In genomic region chr5:24724270-24724634, GRCm38 (mm10) we compare ENCODE assay signal across 15 mouse cellular contexts. TPM values are rescaled to one million over a fixed set of nuclear protein-coding genes. Genes with fewer than 3 reads are reported as not detected.
DNase-seq lines count a peak whose midpoint lies in the region; ATAC-seq and TF ChIP-seq lines count a peak whose summit lies in the region.
"Had no signal": no experiment of that assay in that cellular context is flagged by ENCODE, and none has a peak within 500 bp of the region (broad histone marks: within the 10 kb centered on the region; RNA-seq: fewer than 3 reads in every experiment).

No protein-coding gene starts in this region.

- H3K4me3 ChIP-seq in heart, embryonic 12.5 days, result no peak overlapping the region
- no peak overlapping the region for H3K4me3 ChIP-seq in lung, embryonic 15.5 days
- H3K4me3 ChIP-seq in lung, adult 2 months (replicated peaks; ENCODE audit: extremely low read depth, low read depth, low read length), result no peak overlapping the region
- H3K4me3 ChIP-seq in hindbrain, embryonic 13.5 days, result no peak overlapping the region
- H3K4me3 ChIP-seq in liver, postnatal 0 days (ENCODE audit: low read depth, low read length), result no peak overlapping the region
- H3K4me3 ChIP-seq: neural tube, embryonic 12.5 days had no signal

- no peak for TF ChIP-seq POLR2A in lung, adult 2 months (IDR thresholded peaks at IDR 0.05; ENCODE audit: borderline replicate concordance, extremely low read depth, low read depth, low read length)

- no peaks in the 10 kb centered on the region for H3K36me3 ChIP-seq in heart, embryonic 12.5 days
- peaks cover 10% of the 10 kb centered on the region; the same call in 1 of the 2 replicates for H3K36me3 ChIP-seq in lung, embryonic 15.5 days
- H3K36me3 ChIP-seq in hindbrain, embryonic 13.5 days, result no peaks in the 10 kb centered on the region
- no peaks in the 10 kb centered on the region for H3K36me3 ChIP-seq in liver, postnatal 0 days (replicated peaks; ENCODE audit: insufficient read depth, low read length)
- H3K36me3 ChIP-seq: neural tube, embryonic 12.5 days had no signal

- no peak overlapping the region for H3K4me2 ChIP-seq in heart, embryonic 12.5 days
- peak overlapping the region; percentile 25; the same call in 1 of the 2 replicates for H3K4me2 ChIP-seq in lung, embryonic 15.5 days
- H3K4me2 ChIP-seq in hindbrain, embryonic 13.5 days, result no peak overlapping the region
- no peak overlapping the region for H3K4me2 ChIP-seq in liver, postnatal 0 days (ENCODE audit: low read depth, low read length)
- H3K4me2 ChIP-seq: neural tube, embryonic 12.5 days had no signal

- H3K9ac ChIP-seq in heart, embryonic 12.5 days, result peak overlapping the region; percentile 31; the same call in 1 of the 2 replicates
- no peak overlapping the region for H3K9ac ChIP-seq in lung, embryonic 15.5 days
- peak overlapping the region; percentile 29; the same call in 1 of the 2 replicates for H3K9ac ChIP-seq in hindbrain, embryonic 13.5 days
- H3K9ac ChIP-seq in liver, postnatal 0 days (replicated peaks), result no peak overlapping the region
- H3K9ac ChIP-seq: neural tube, embryonic 12.5 days had no signal

- peaks cover under 1% of the 10 kb centered on the region for H3K27me3 ChIP-seq in heart, embryonic 12.5 days (replicated peaks)
- H3K27me3 ChIP-seq in lung, embryonic 15.5 days, result no peaks in the 10 kb centered on the region
- H3K27me3 ChIP-seq in hindbrain, embryonic 13.5 days, result peaks cover 15% of the 10 kb centered on the region
- H3K27me3 ChIP-seq in liver, postnatal 0 days (ENCODE audit: insufficient read depth, low read length), result peaks cover under 1% of the 10 kb centered on the region; the same call in 1 of the 2 replicates

- DNase-seq in heart, postnatal 4 days, result no peak
- DNase-seq in lung, adult 2 months, result no peak
- no peak for DNase-seq in liver, postnatal 0 days
- no peak for DNase-seq in gastrocnemius, postnatal 25 days
- DNase-seq in right cerebral cortex, adult 18-20 months, result no peak
- DNase-seq: cerebellum, adult 9-11 months; layer of hippocampus, adult 9-11 months; right cerebral cortex, postnatal 25 days; thymus, adult 2 months had no signal

- no peaks in the 10 kb centered on the region for H3K9me3 ChIP-seq in heart, embryonic 12.5 days (replicated peaks)
- no peaks in the 10 kb centered on the region for H3K9me3 ChIP-seq in lung, embryonic 15.5 days
- H3K9me3 ChIP-seq in hindbrain, embryonic 13.5 days, result no peaks in the 10 kb centered on the region
- no peaks in the 10 kb centered on the region for H3K9me3 ChIP-seq in liver, postnatal 0 days (ENCODE audit: low read length)
- H3K9me3 ChIP-seq: neural tube, embryonic 12.5 days had no signal

- H3K4me1 ChIP-seq in heart, embryonic 12.5 days (replicated peaks), result peaks cover 30% of the 10 kb centered on the region
- peaks cover 52% of the 10 kb centered on the region for H3K4me1 ChIP-seq in lung, embryonic 15.5 days
- H3K4me1 ChIP-seq in lung, adult 2 months (ENCODE audit: control insufficient read depth, insufficient read depth, low read length), result 0 out of 2 replicates have a peak, but pooled peaks cover 3% of the 10 kb centered on the region
- H3K4me1 ChIP-seq in hindbrain, embryonic 13.5 days (replicated peaks), result peaks cover 14% of the 10 kb centered on the region
- no peaks in the 10 kb centered on the region for H3K4me1 ChIP-seq in liver, postnatal 0 days (ENCODE audit: insufficient read depth)

- 76% methylated on average over 5 of the region's 5 CpGs for WGBS in heart, embryonic 12.5 days
- WGBS in lung, embryonic 15.5 days, result 51% methylated on average over 5 of the region's 5 CpGs
- WGBS in lung, adult 2 months, result 42% methylated on average over 5 of the region's 5 CpGs
- WGBS in hindbrain, embryonic 13.5 days, result 84% methylated on average over 5 of the region's 5 CpGs
- 74% methylated on average over 5 of the region's 5 CpGs for WGBS in liver, postnatal 0 days (ENCODE audit: insufficient replicate concordance)

- no peak for ATAC-seq in heart, embryonic 12.5 days (ENCODE audit: insufficient number of reproducible peaks, low FRiP score)
- ATAC-seq in lung, embryonic 15.5 days (ENCODE audit: borderline replicate concordance, extremely low read depth, low FRiP score, low TSS enrichment), result no peak
- no peak for ATAC-seq in hindbrain, embryonic 13.5 days (ENCODE audit: low FRiP score)
- ATAC-seq in liver, postnatal 0 days, result no peak

- TF ChIP-seq EP300 in liver, postnatal 0 days (IDR thresholded peaks at IDR 0.05; ENCODE audit: low read depth), result no peak

- H3K27ac ChIP-seq in heart, embryonic 12.5 days (ENCODE audit: poor library complexity, severe bottlenecking), result peak overlapping the region; percentile 52
- H3K27ac ChIP-seq in lung, embryonic 15.5 days, result peak overlapping the region; percentile 90
- H3K27ac ChIP-seq in hindbrain, embryonic 13.5 days, result peak overlapping the region; percentile 52; the same call in 1 of the 2 replicates
- peak overlapping the region; percentile 44; the same call in 1 of the 2 replicates for H3K27ac ChIP-seq in liver, postnatal 0 days (ENCODE audit: low read depth)
- H3K27ac ChIP-seq: macrophage; neural tube, embryonic 12.5 days had no signal

- no peak for TF ChIP-seq CTCF in lung, adult 2 months (IDR thresholded peaks at IDR 0.05; ENCODE audit: insufficient read depth, low read length)
- no peak for TF ChIP-seq CTCF in liver, postnatal 0 days (IDR thresholded peaks at IDR 0.05; ENCODE audit: low read depth)

RNA-seq across cellular contexts. Expression of gene Wdr86, which starts 6.3 kb away (rescaled TPM):
- polyA plus RNA-seq in heart, embryonic 12.5 days (2016; fragmentation: Nextera tagmentation; extraction: Ambion mirVana), result 7.9 and 9.3 TPM in 2 replicates
- total RNA-seq in heart, postnatal 4 days (2021), result 1 to 10 TPM; 2.8 to 3.5 TPM
- polyA plus RNA-seq in lung, embryonic 15.5 days (2015; fragmentation: Nextera tagmentation; extraction: Ambion mirVana), result 36.3 and 37.2 TPM in 2 replicates
- 2.6 and 3.4 TPM in 2 replicates for polyA plus RNA-seq in lung, adult 2 months (2012; rRNA removed)
- polyA plus RNA-seq in hindbrain, embryonic 13.5 days (2015; fragmentation: Nextera tagmentation; extraction: Ambion mirVana), result 7.0 and 8.0 TPM in 2 replicates
- 1.4 and 1.6 TPM in 2 replicates for polyA plus RNA-seq in liver, postnatal 0 days (2015; fragmentation: Nextera tagmentation; extraction: Ambion mirVana)
- not detected for total RNA-seq in gastrocnemius, postnatal 25 days (2021)
- polyA plus RNA-seq: macrophage had no signal

RNA-seq across cellular contexts. Expression of gene Crygn, which starts 33.6 kb away (rescaled TPM):
- polyA plus RNA-seq in heart, embryonic 12.5 days (2016; fragmentation: Nextera tagmentation; extraction: Ambion mirVana), result 0.51 and 2.7 TPM in 2 replicates
- total RNA-seq in heart, postnatal 4 days (2021), result not detected
- polyA plus RNA-seq in lung, embryonic 15.5 days (2015; fragmentation: Nextera tagmentation; extraction: Ambion mirVana), result 2.0 and 2.2 TPM in 2 replicates
- 0.27 and 0.28 TPM in 2 replicates for polyA plus RNA-seq in lung, adult 2 months (2012; rRNA removed)
- 1.0 and 2.1 TPM in 2 replicates for polyA plus RNA-seq in hindbrain, embryonic 13.5 days (2015; fragmentation: Nextera tagmentation; extraction: Ambion mirVana)
- polyA plus RNA-seq in liver, postnatal 0 days (2015; fragmentation: Nextera tagmentation; extraction: Ambion mirVana), result 1.4 and 1.6 TPM in 2 replicates
- not detected for total RNA-seq in gastrocnemius, postnatal 25 days (2021)
- total RNA-seq: granulocyte monocyte progenitor cell, adult 5-6 weeks had no signal
- polyA plus RNA-seq: macrophage had no signal

RNA-seq across cellular contexts. Expression of gene Nub1, which starts 38.9 kb away (rescaled TPM):
- polyA plus RNA-seq in heart, embryonic 12.5 days (2016; fragmentation: Nextera tagmentation; extraction: Ambion mirVana), result 29.5 and 31.9 TPM in 2 replicates
- 10 to 100 TPM; 24.5 to 24.6 TPM for total RNA-seq in heart, postnatal 4 days (2021)
- 33.5 and 33.9 TPM in 2 replicates for polyA plus RNA-seq in lung, embryonic 15.5 days (2015; fragmentation: Nextera tagmentation; extraction: Ambion mirVana)
- 49.0 and 59.9 TPM in 2 replicates for polyA plus RNA-seq in lung, adult 2 months (2012; rRNA removed)
- polyA plus RNA-seq in hindbrain, embryonic 13.5 days (2015; fragmentation: Nextera tagmentation; extraction: Ambion mirVana), result 45.5 and 45.6 TPM in 2 replicates
- 12.0 and 12.5 TPM in 2 replicates for polyA plus RNA-seq in liver, postnatal 0 days (2015; fragmentation: Nextera tagmentation; extraction: Ambion mirVana)
- 10 to 100 TPM; 21.9 to 23.0 TPM for total RNA-seq in gastrocnemius, postnatal 25 days (2021)

Comparison
In these comparisons a context has a peak if more than half of its experiments do, and no peak if none do; other contexts are left out.
1. H3K9ac ChIP-seq: peak in heart, embryonic 12.5 days (single experiment) and hindbrain, embryonic 13.5 days (single experiment); none in lung, embryonic 15.5 days (single experiment) and liver, postnatal 0 days (single experiment).
2. Peak in every context shown above with its lines, with median percentiles within 50 percentile points of each other: H3K27ac ChIP-seq.